Mouse (Mus musculus) MEL (cell line): ENCODE results near the gene Strbp. TPM values are rescaled to one million over a fixed set of nuclear protein-coding genes. Genes with fewer than 3 reads are reported as not detected.
A peak's percentile ranks its signal among the peaks of the same experiment; 100 is the strongest.

Experiments
- DNase-seq: peaks from one replicate; pipeline ENCODE4 v3.0.0; 2011; ENCODE audit warnings: low read depth, low spot score
- H3K27ac ChIP-seq: 2 replicates; pipeline ENCODE4 v1.5.1; 2012; ENCODE audit warnings: low read depth, mild to moderate bottlenecking, control low read depth, low read length, moderate library complexity; ENCODE audit not compliant: control insufficient read depth
- H3K27me3 ChIP-seq, 2 experiments: fragments of 150-350 bp in 1 of 2; sonication (generic) in 1 of 2; 2 replicates each; pipeline ENCODE4 v1.6.1; 2012; ENCODE audit warnings: low read length in 2 of 2, mild to moderate bottlenecking in 2 of 2, improper control_type of control experiment in 1 of 2, moderate library complexity in 1 of 2; ENCODE audit not compliant: insufficient read depth in 2 of 2, control insufficient read depth in 1 of 2
- H3K36me3 ChIP-seq, 2 experiments: 2 replicates each; pipeline ENCODE4 v1.6.1; 2012 to 2014; ENCODE audit warnings: low read length in 2 of 2, improper control_type of control experiment in 1 of 2, inconsistent platforms in 1 of 2, mild to moderate bottlenecking in 1 of 2; ENCODE audit not compliant: insufficient read depth in 2 of 2, control insufficient read depth in 1 of 2
- H3K4me1 ChIP-seq, 2 experiments: fragments of 150-350 bp in 1 of 2; sonication (generic) in 1 of 2; 2 replicates each; pipeline ENCODE4 v1.6.1; 2012; ENCODE audit warnings: low read length in 2 of 2, improper control_type of control experiment in 1 of 2, mild to moderate bottlenecking in 1 of 2; ENCODE audit not compliant: insufficient read depth in 2 of 2, control insufficient read depth in 1 of 2
- H3K4me3 ChIP-seq, 2 experiments: fragments of 150-350 bp in 1 of 2; sonication (generic) in 1 of 2; 2 replicates each; pipeline ENCODE4 v1.5.1; 2012; ENCODE audit warnings: low read depth in 2 of 2, low read length in 2 of 2, mild to moderate bottlenecking in 2 of 2, moderate library complexity in 2 of 2, control low read depth in 1 of 2, improper control_type of control experiment in 1 of 2; ENCODE audit not compliant: control insufficient read depth in 1 of 2, insufficient read depth in 1 of 2
- H3K79me2 ChIP-seq: 2 replicates; pipeline ENCODE4 v1.6.1; 2012; ENCODE audit warnings: mild to moderate bottlenecking, low read length, moderate library complexity; ENCODE audit not compliant: control insufficient read depth, poor library complexity, insufficient read depth
- H3K9ac ChIP-seq: 2 replicates; pipeline ENCODE4 v1.6.1; 2012; ENCODE audit warnings: low read depth, mild to moderate bottlenecking, control low read depth, low read length, moderate library complexity; ENCODE audit not compliant: control insufficient read depth, poor library complexity, severe bottlenecking
- H3K9me3 ChIP-seq: fragments of 150-350 bp; sonication (generic); replicated peaks from 2 replicates; pipeline ENCODE4 v1.6.1; 2012; ENCODE audit warnings: mild to moderate bottlenecking, low read length, improper control_type of control experiment, moderate library complexity; ENCODE audit not compliant: insufficient read depth
- CHD1 ChIP-seq: IDR thresholded peaks from 2 replicates; pipeline ENCODE4 v1.6.1; 2012; ENCODE audit warnings: low read depth, mild to moderate bottlenecking, inconsistent platforms, low read length, improper control_type of control experiment
- CTCF ChIP-seq, 3 experiments: IDR thresholded peaks in 2 of 3; conservative IDR thresholded peaks in 1 of 3; 2 replicates each; pipeline ENCODE4 v1.5.1; 2011 to 2012; ENCODE audit warnings: low read length in 3 of 3, low read depth in 2 of 3, mild to moderate bottlenecking in 2 of 3, improper control_type of control experiment in 1 of 3, inconsistent platforms in 1 of 3, mixed read lengths in 1 of 3, moderate library complexity in 1 of 3; ENCODE audit not compliant: control insufficient read depth in 1 of 3, insufficient read depth in 1 of 3, poor library complexity in 1 of 3, severe bottlenecking in 1 of 3
- E2F4 ChIP-seq: IDR thresholded peaks from 2 replicates; pipeline ENCODE4 v1.6.1; 2011; ENCODE audit warnings: low read depth, low read length, improper control_type of control experiment, borderline replicate concordance
- EP300 ChIP-seq, 2 experiments: IDR thresholded peaks; 2 replicates each; pipeline ENCODE4 v1.6.1; 2011; ENCODE audit warnings: improper control_type of control experiment in 2 of 2, low read length in 2 of 2, low read depth in 1 of 2, mild to moderate bottlenecking in 1 of 2
- ETS1 ChIP-seq: IDR thresholded peaks from 2 replicates; pipeline ENCODE4 v1.6.1; 2012; ENCODE audit warnings: low read depth, mild to moderate bottlenecking, inconsistent platforms, low read length, improper control_type of control experiment, moderate library complexity
- GATA1 ChIP-seq: IDR thresholded peaks from 2 replicates; pipeline ENCODE4 v1.6.1; 2011; ENCODE audit warnings: low read depth, low read length, improper control_type of control experiment
- MAFK ChIP-seq: IDR thresholded peaks from 2 replicates; pipeline ENCODE4 v1.6.1; 2011; ENCODE audit warnings: low read depth, mild to moderate bottlenecking, low read length, improper control_type of control experiment, borderline replicate concordance
- MXI1 ChIP-seq: IDR thresholded peaks from 2 replicates; pipeline ENCODE4 v1.6.1; 2011; ENCODE audit warnings: mild to moderate bottlenecking, low read depth, low read length, improper control_type of control experiment
- MYC ChIP-seq: IDR thresholded peaks from 2 replicates; pipeline ENCODE4 v1.6.1; 2011; ENCODE audit warnings: low read depth, mild to moderate bottlenecking, low read length, improper control_type of control experiment, moderate library complexity
- RAD21 ChIP-seq: IDR thresholded peaks from 2 replicates; pipeline ENCODE4 v1.6.1; 2011; ENCODE audit warnings: mild to moderate bottlenecking, low read depth, low read length, improper control_type of control experiment
- RCOR1 ChIP-seq: IDR thresholded peaks from 2 replicates; pipeline ENCODE4 v1.6.1; 2012; ENCODE audit warnings: low read depth, mild to moderate bottlenecking, inconsistent platforms, low read length, improper control_type of control experiment
- SIN3A ChIP-seq: IDR thresholded peaks from 2 replicates; pipeline ENCODE4 v1.6.1; 2012; ENCODE audit warnings: low read length, improper control_type of control experiment, inconsistent platforms
- SMC3 ChIP-seq: IDR thresholded peaks from 2 replicates; pipeline ENCODE4 v1.6.1; 2011; ENCODE audit warnings: low read depth, low read length, improper control_type of control experiment
- USF1 ChIP-seq: IDR thresholded peaks from 2 replicates; pipeline ENCODE4 v1.6.1; 2014; ENCODE audit warnings: low read depth, mild to moderate bottlenecking, inconsistent platforms, low read length, improper control_type of control experiment, moderate library complexity
- ZC3H11A ChIP-seq: IDR thresholded peaks from 2 replicates; pipeline ENCODE4 v1.6.1; 2012; ENCODE audit warnings: low read depth, mild to moderate bottlenecking, inconsistent platforms, low read length, improper control_type of control experiment
- ZNF384 ChIP-seq: IDR thresholded peaks from 2 replicates; pipeline ENCODE4 v1.6.1; 2012; ENCODE audit warnings: low read depth, mild to moderate bottlenecking, inconsistent platforms, low read length, improper control_type of control experiment
- polyA plus RNA-seq, 2 experiments: library from polyadenylated mRNA; stranded (reverse) in 1 of 2; unstranded in 1 of 2; fragments of >175 nt in 1 of 2; fragments of >200 nt in 1 of 2; gene quantifications; 2 replicates each; pipeline versions ENCODE4 v1.2.1 to v1.2.4; 2012; ENCODE audit warnings: low replicate concordance in 2 of 2, low read depth in 1 of 2; ENCODE audit not compliant: insufficient read length in 2 of 2, insufficient read depth in 1 of 2, missing spikeins in 1 of 2
- total RNA-seq: library from RNA; depleted of rRNA; stranded (reverse); fragments of 300-350 nt; gene quantifications from 2 replicates; pipeline ENCODE4 v1.2.3, GENCODE M21; 2012

Strbp gene
- total and polyA plus RNA-seq, 3 experiments = 30.6 to 123 (median 59.8) TPM

- peak; percentile 74 for DNase-seq
- Histone ChIP-seq H3K27me3 (no peaks in the 10 kb centered on the region), H3K4me1 (peaks cover 6 to 9% of the 10 kb centered on the region in 2 experiments), H3K4me3 (no peak overlapping the region), H3K36me3 (peaks cover 6 to 19% of the 10 kb centered on the region in 2 experiments), H3K9ac (no peak overlapping the region), H3K9me3 (no peaks in the 10 kb centered on the region), H3K79me2 (no peaks in the 10 kb centered on the region), H3K27ac (no peak overlapping the region)
- peak in 2 of 3 experiments; percentile 25 to 73; a peak in 4 of 6 replicates for TF ChIP-seq CTCF (IDR thresholded peaks at IDR 0.05 in 2 of 3, conservative IDR thresholded peaks at IDR 0.05 in 1 of 3; ENCODE audit: control insufficient read depth in 1 of 3, insufficient read depth in 1 of 3, low read depth in 2 of 3, low read length in 3 of 3, poor library complexity in 1 of 3, severe bottlenecking in 1 of 3)
- TF ChIP-seq ETS1 = no peak
- no peak for TF ChIP-seq USF1
- TF ChIP-seq ZNF384 = peak; percentile 90
- TF ChIP-seq CHD1 = no peak
- peak; percentile 58 for TF ChIP-seq ZC3H11A
- peak; percentile 79 for TF ChIP-seq RAD21
- TF ChIP-seq RCOR1 = no peak
- TF ChIP-seq SMC3 = peak; percentile 72
- no peak for TF ChIP-seq E2F4
Observed at GRCm38 (mm10) chr2:37485370-37485769, 218.3 kb downstream of the Strbp start.

DNA sequence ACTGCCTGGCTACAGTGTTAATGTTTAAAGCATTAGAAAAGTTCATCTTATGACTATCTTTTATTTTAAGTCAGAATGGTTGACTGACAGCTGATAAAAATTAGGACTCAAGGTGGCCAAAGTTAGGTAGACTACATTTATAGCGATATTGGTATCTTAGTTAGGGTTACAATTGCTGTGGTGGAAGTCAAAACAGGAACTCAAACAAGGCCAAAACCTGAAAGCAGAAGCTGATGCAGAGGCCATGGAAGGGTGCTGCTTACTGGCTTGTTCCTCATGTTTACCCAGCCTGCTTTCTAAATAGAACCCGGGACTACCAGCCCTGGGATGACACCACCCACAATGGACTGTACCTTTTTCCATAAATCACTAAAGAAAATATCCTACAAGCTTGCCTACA lies 219.5 kb downstream of the Strbp start:
- no peak overlapping the region for H3K4me3 ChIP-seq
- peaks cover 6 to 29% of the 10 kb centered on the region in 2 experiments for H3K36me3 ChIP-seq
- H3K9me3 ChIP-seq = no peaks in the 10 kb centered on the region
- DNase-seq = peak; percentile 76
- H3K4me1 ChIP-seq = peaks cover 9% of the 10 kb centered on the region in 2 experiments
- TF ChIP-seq E2F4 = no peak
- TF ChIP-seq MAFK = no peak
- TF ChIP-seq ETS1 = 0 out of 2 replicates have a peak, but pooled peaks have one; percentile 14
- peak; percentile 45 to 57; a peak in 3 of 4 replicates for TF ChIP-seq EP300 (IDR thresholded peaks at IDR 0.05; ENCODE audit: low read depth in 1 of 2, low read length in 2 of 2)
- 0 out of 2 replicates have a peak, but pooled peaks have one; percentile 16 for TF ChIP-seq SIN3A
- 0 out of 2 replicates have a peak, but pooled peaks have one; percentile 30 for TF ChIP-seq MXI1
- no peak; the same call in 1 of the 2 replicates for TF ChIP-seq RCOR1
- TF ChIP-seq GATA1 = 0 out of 2 replicates have a peak, but pooled peaks have one; percentile 22
- TF ChIP-seq MYC = peak; percentile 26; the same call in 1 of the 2 replicates
- H3K27me3 ChIP-seq = no peaks in the 10 kb centered on the region
- no peak overlapping the region for H3K9ac ChIP-seq
- H3K27ac ChIP-seq = 0 out of 2 replicates have a peak overlapping the region, but pooled peaks have one; percentile 22
- no peaks in the 10 kb centered on the region for H3K79me2 ChIP-seq
